Mouse (Mus musculus): ENCODE results near the gene Megf11.

The Megf11 gene

GRCm38 (mm10) chr9:64604217-64604711, 218.8 kb downstream of the Megf11 start:
- DNase-seq (ENCODE audit: low read depth, low spot score), result no peak

GRCm38 (mm10) chr9:64605077-64605714, 219.8 kb downstream of the Megf11 start:
- DNase-seq (ENCODE audit: low read depth, low spot score), result no peak

GRCm38 (mm10) chr9:64605735-64606349, 220.4 kb downstream of the Megf11 start:
- no peak for DNase-seq (ENCODE audit: low read depth, low spot score)

DNA sequence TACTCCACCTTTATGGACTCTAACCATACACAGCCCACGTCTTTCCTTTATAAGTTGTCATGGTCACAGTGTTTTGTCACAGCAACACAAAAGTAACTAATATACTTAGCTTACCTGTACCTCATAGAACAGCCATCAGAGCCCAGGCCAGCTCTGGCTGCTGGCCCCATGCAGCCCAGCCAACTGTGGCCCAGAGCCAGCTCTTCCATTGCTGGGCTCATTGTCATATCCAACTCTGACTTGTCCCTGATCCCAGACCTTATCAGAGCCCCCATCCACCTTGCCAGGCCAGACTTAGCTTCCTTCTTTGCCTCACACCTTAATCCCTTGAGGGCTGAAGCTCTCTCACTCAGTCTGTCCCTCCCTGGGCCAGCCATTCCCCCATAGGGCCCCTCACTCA, 221.6 kb downstream of the Megf11 start:
- no peak for DNase-seq (ENCODE audit: low read depth, low spot score)

- no peak for DNase-seq (ENCODE audit: low read depth, low spot score)
These were observed 224.1 kb downstream of the Megf11 start for GRCm38 (mm10) chr9:64609546-64609945.

DNA sequence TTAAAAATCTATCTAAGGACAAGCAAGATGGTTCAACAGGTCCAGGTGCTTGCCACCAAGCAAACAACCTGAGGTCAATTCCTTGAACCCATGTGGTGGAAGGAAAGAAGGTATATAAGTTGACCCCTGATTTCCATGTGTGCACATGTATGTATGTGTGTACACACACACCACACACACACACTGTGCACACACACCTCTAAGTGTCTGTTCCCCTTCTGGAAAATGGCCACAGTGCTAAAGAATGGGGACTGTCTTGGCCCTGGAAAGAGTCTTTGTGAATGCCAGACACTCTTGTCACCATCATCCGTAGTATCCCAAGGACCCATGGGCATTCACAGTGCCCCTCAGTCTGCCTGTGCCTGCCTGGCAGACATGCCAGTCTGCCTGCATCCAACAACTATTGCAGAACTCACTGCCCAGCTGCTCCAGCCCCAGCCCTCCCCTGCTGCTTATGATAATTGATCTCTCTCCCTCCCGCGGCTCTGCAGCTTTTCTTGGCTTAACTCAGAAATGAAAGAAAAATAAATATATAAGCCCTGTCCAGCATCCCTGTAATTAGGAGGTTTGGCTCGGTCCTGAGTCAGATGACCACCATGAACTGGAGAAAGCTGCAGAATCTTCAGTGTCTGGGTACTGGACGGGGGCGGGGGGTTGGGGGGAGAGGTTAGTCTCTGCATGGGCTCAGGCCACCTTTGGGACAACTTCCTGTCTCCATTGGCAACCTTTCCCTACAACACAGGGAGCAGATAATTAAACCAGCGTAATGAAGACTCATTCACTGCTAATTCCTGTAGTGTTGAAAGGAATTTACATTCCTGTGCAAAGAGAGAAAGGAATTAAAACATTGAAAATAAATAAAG, 226.9 kb downstream of the Megf11 start:
- DNase-seq (ENCODE audit: low read depth, low spot score), result no peak

- DNase-seq (ENCODE audit: low read depth, low spot score), result no peak
These were observed 227.7 kb downstream of the Megf11 start for GRCm38 (mm10) chr9:64612984-64613649.

DNA sequence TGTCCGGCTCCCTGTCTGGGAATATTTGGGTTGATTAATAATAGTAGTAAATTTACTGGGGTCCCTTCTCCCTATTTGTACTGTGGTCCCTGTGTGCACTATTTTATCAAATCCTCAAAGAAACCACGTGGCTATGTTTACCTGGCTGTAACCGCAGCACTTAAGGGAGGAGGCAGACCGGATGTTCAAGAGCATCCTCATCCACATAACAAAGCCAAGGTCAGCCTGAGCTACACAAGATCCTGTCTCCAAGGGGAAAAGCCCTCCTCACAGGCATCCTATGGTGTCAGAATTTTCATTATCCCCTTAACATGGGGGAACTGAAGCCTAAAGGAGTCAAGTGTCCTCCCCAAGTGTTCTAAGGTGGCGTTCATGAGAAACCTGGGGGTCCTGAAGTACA, 232.0 kb downstream of the Megf11 start:
- no peak for DNase-seq (ENCODE audit: low read depth, low spot score)

- no peak for DNase-seq (ENCODE audit: low read depth, low spot score)
These were observed 233.0 kb downstream of the Megf11 start for GRCm38 (mm10) chr9:64618433-64618832.

DNA sequence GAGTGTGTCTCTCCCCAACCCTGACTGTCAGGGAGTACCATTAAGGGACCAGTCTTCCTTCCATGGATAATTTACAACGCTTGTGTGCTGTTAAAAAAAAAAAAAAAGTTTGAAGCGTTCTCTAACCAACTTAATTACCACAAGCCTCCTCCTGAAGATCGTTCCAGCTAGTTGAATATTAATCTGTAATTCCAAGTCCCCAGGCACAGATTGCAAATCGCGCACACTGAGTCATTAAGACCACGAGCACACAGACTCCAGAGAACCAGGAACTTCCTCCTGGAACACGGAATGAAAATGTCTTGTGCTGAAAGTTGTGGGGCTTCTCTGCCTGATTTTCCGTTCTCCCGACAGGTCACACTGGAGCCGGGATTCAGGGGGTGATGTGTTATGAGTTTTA, 234.0 kb downstream of the Megf11 start:
- DNase-seq (ENCODE audit: low read depth, low spot score), result no peak

GRCm38 (mm10) chr9:64620596-64620995, 235.2 kb downstream of the Megf11 start:
- no peak for DNase-seq (ENCODE audit: low read depth, low spot score)

- DNase-seq (ENCODE audit: low read depth, low spot score), result no peak
These were observed 236.3 kb downstream of the Megf11 start for GRCm38 (mm10) chr9:64621499-64622296.

GRCm38 (mm10) chr9:64623361-64623760, 237.9 kb downstream of the Megf11 start:
- no peak for DNase-seq (ENCODE audit: low read depth, low spot score)

GRCm38 (mm10) chr9:64624536-64624935, 239.1 kb downstream of the Megf11 start:
- no peak for DNase-seq (ENCODE audit: low read depth, low spot score)

- DNase-seq (ENCODE audit: low read depth, low spot score), result no peak
These were observed 244.4 kb downstream of the Megf11 start for GRCm38 (mm10) chr9:64629802-64630201.

GRCm38 (mm10) chr9:64633169-64633568, 247.7 kb downstream of the Megf11 start:
- DNase-seq (ENCODE audit: low read depth, low spot score), result no peak

GRCm38 (mm10) chr9:64636111-64636510, 250.7 kb downstream of the Megf11 start:
- no peak for DNase-seq (ENCODE audit: low read depth, low spot score)

DNA sequence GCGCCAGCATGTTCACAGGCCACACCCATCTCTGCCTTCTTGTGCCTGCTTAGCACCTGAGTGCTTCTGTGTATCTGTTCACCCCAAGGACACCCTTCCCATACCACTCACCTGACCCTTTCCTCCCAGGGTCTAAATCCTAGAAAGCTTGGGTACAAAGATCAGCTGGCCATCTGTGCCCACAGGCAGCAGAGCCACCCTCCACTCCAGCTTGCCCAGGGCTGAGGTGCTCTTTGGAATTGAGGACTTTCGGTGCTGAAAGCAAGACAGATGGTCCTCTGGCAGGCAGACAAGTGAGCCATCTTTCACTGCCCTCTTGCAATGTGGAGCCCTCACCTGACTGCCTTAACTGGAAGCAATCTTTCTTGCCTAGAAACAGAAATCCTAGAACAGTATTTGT, 251.5 kb downstream of the Megf11 start:
- no peak for DNase-seq (ENCODE audit: low read depth, low spot score)

- DNase-seq (ENCODE audit: low read depth, low spot score), result peak; percentile 15
These were observed 252.8 kb downstream of the Megf11 start for GRCm38 (mm10) chr9:64638250-64638649.

GRCm38 (mm10) chr9:64639664-64640063, 254.2 kb downstream of the Megf11 start:
- peak; percentile 25 for DNase-seq (ENCODE audit: low read depth, low spot score)

DNA sequence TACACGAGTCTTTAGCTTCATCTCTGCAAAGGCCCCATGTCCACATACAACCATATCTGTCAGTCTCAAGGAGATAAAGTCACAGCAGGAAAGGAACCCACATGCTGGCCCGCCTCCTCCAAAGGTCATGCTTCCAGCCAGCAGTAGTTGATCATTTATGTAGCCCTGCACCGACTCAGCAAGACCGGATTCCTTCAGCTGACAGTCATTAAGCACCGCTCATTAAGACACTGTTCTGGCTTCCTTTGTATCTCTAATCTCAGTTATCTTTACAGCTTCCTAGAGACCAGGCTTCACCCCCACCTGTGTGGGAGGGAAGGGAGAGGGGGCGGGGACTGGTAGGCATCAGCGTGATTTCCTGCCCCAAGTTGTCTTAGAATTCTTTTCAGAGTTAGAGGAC, 258.7 kb downstream of the Megf11 start:
- no peak for DNase-seq (ENCODE audit: low read depth, low spot score)

Data from c-Kit-negative CD71-positive TER-119-positive erythroid progenitor cells, embryonic 14.5 days (primary cell).